Mouse (Mus musculus): ENCODE results near the gene Car11. TPM values are rescaled to one million over a fixed set of nuclear protein-coding genes. Genes with fewer than 3 reads are reported as not detected.

The Car11 gene
- polyA plus RNA-seq, 1 experiment from 2014 or later: 39.8 TPM

- Histone ChIP-seq H3K27ac (replicated peaks) (peak overlapping the region; percentile 71), H3K4me1 (peaks cover 47% of the 10 kb centered on the region), H3K27me3 (no peaks in the 10 kb centered on the region), H3K9me3 (no peaks in the 10 kb centered on the region), H3K4me3 (peak overlapping the region; percentile 81), H3K9ac (replicated peaks) (peak overlapping the region; percentile 80), H3K4me2 (replicated peaks) (peak overlapping the region; percentile 88), H3K36me3 (peaks cover 44% of the 10 kb centered on the region)
- WGBS: 11% methylated on average over 14 of the region's 14 CpGs
- peak; percentile 30 for ATAC-seq (replicated peaks)
These were observed 15.0 kb downstream of the Car11 start for GRCm38 (mm10) chr7:45714630-45715089.

GRCm38 (mm10) chr7:45715090-45715708 lies 15.6 kb downstream of the Car11 start, which contains the start of gene Rpl18:
Rpl18 (plus strand) TSS chr7:45715457.
- Histone ChIP-seq H3K4me3 (peak within 1 kb of the TSS; percentile 81), H3K27me3 (no peaks in the 10 kb centered on the region), H3K4me1 (peaks cover 49% of the 10 kb centered on the region), H3K9me3 (no peaks in the 10 kb centered on the region), H3K9ac (replicated peaks) (peak within 1 kb of the TSS; percentile 80), H3K4me2 (replicated peaks) (peak within 1 kb of the TSS; percentile 88), H3K27ac (replicated peaks) (peak within 1 kb of the TSS; percentile 71), H3K36me3 (peaks cover 44% of the 10 kb centered on the region)
- 7% methylated on average over 34 of the region's 34 CpGs for WGBS
- peak; percentile 92 for ATAC-seq (replicated peaks)

- peaks cover 53% of the 10 kb centered on the region for H3K4me1 ChIP-seq
- 89% methylated on average over 19 of the region's 19 CpGs for WGBS
- H3K27ac ChIP-seq (replicated peaks): peak overlapping the region; percentile 71
- peaks cover 44% of the 10 kb centered on the region for H3K36me3 ChIP-seq
- H3K9me3 ChIP-seq: no peaks in the 10 kb centered on the region
- H3K4me2 ChIP-seq (replicated peaks): peak overlapping the region; percentile 88
- H3K4me3 ChIP-seq: peak overlapping the region; percentile 81
- no peak for ATAC-seq (replicated peaks)
- H3K27me3 ChIP-seq: no peaks in the 10 kb centered on the region
- peak overlapping the region; percentile 39 for H3K9ac ChIP-seq (replicated peaks)
These were observed 16.3 kb downstream of the Car11 start for GRCm38 (mm10) chr7:45715741-45716459.

- Histone ChIP-seq H3K4me1 (peaks cover 53% of the 10 kb centered on the region), H3K4me2 (replicated peaks) (peak overlapping the region; percentile 88), H3K27me3 (no peaks in the 10 kb centered on the region), H3K9me3 (no peaks in the 10 kb centered on the region), H3K9ac (replicated peaks) (no peak overlapping the region), H3K36me3 (peaks cover 43% of the 10 kb centered on the region), H3K27ac (replicated peaks) (no peak overlapping the region), H3K4me3 (peak overlapping the region; percentile 71)
- WGBS: 91% methylated on average over 3 of the region's 3 CpGs
- no peak for ATAC-seq (replicated peaks)
These were observed 16.8 kb downstream of the Car11 start for GRCm38 (mm10) chr7:45716460-45716857.

GRCm38 (mm10) chr7:45716952-45717917 lies 17.6 kb downstream of the Car11 start:
- peaks cover 35% of the 10 kb centered on the region for H3K36me3 ChIP-seq
- WGBS: 11% methylated on average over 31 of the region's 31 CpGs
- H3K27me3 ChIP-seq: no peaks in the 10 kb centered on the region
- H3K4me3 ChIP-seq: peak overlapping the region; percentile 71
- ATAC-seq (replicated peaks): peak; percentile 15
- peak overlapping the region; percentile 84 for H3K27ac ChIP-seq (replicated peaks)
- peak overlapping the region; percentile 88 for H3K4me2 ChIP-seq (replicated peaks)
- peaks cover 53% of the 10 kb centered on the region for H3K4me1 ChIP-seq
- H3K9ac ChIP-seq (replicated peaks): peak overlapping the region; percentile 83
- no peaks in the 10 kb centered on the region for H3K9me3 ChIP-seq

GRCm38 (mm10) chr7:45717918-45718297 lies 18.3 kb downstream of the Car11 start, which contains the start of gene Sphk2:
Sphk2 (minus strand) TSS chr7:45718002.
- no peaks in the 10 kb centered on the region for H3K27me3 ChIP-seq
- ATAC-seq (replicated peaks): peak; percentile 76
- peaks cover 53% of the 10 kb centered on the region for H3K4me1 ChIP-seq

GRCm38 (mm10) chr7:45718331-45718730 lies 18.7 kb downstream of the Car11 start:
- H3K27ac ChIP-seq (replicated peaks): peak overlapping the region; percentile 84
- H3K4me2 ChIP-seq (replicated peaks): peak overlapping the region; percentile 88
- H3K4me1 ChIP-seq: peaks cover 53% of the 10 kb centered on the region
- H3K27me3 ChIP-seq: no peaks in the 10 kb centered on the region
- peak overlapping the region; percentile 83 for H3K9ac ChIP-seq (replicated peaks)
- no peak for ATAC-seq (replicated peaks)
- peak overlapping the region; percentile 71 for H3K4me3 ChIP-seq
- no peaks in the 10 kb centered on the region for H3K9me3 ChIP-seq
- H3K36me3 ChIP-seq: peaks cover 26% of the 10 kb centered on the region
- WGBS: under 1% methylated on average over 20 of the region's 20 CpGs

More at GRCm38 (mm10) chr7:45717918-45718297, 18.3 kb downstream of the Car11 start, which contains the start of gene Sphk2:
- WGBS: under 1% methylated on average over 41 of the region's 41 CpGs
- Histone ChIP-seq H3K9me3 (no peaks in the 10 kb centered on the region), H3K4me3 (peak within 1 kb of the TSS; percentile 71), H3K27ac (replicated peaks) (peak within 1 kb of the TSS; percentile 84), H3K4me2 (replicated peaks) (peak within 1 kb of the TSS; percentile 88), H3K9ac (replicated peaks) (peak within 1 kb of the TSS; percentile 83), H3K36me3 (peaks cover 28% of the 10 kb centered on the region)

- Histone ChIP-seq H3K4me3 (peak overlapping the region; percentile 71), H3K9ac (replicated peaks) (peak overlapping the region; percentile 83), H3K27me3 (no peaks in the 10 kb centered on the region), H3K4me1 (peaks cover 49% of the 10 kb centered on the region), H3K27ac (replicated peaks) (no peak overlapping the region), H3K36me3 (peaks cover 34% of the 10 kb centered on the region), H3K9me3 (no peaks in the 10 kb centered on the region), H3K4me2 (replicated peaks) (peak overlapping the region; percentile 88)
- WGBS: 85% methylated on average over 10 of the region's 10 CpGs
- no peak for ATAC-seq (replicated peaks)
These were observed 19.5 kb downstream of the Car11 start for GRCm38 (mm10) chr7:45719180-45719579.

GRCm38 (mm10) chr7:45719738-45720412 lies 20.2 kb downstream of the Car11 start:
- Histone ChIP-seq H3K4me2 (replicated peaks) (peak overlapping the region; percentile 88; the same call in 1 of the 2 replicates), H3K9ac (replicated peaks) (peak overlapping the region; percentile 83; the same call in 1 of the 2 replicates), H3K4me1 (peaks cover 42% of the 10 kb centered on the region), H3K9me3 (no peaks in the 10 kb centered on the region), H3K4me3 (0 out of 2 replicates have a peak overlapping the region, but pooled peaks have one; percentile 71), H3K27me3 (no peaks in the 10 kb centered on the region), H3K27ac (replicated peaks) (no peak overlapping the region), H3K36me3 (peaks cover 39% of the 10 kb centered on the region)
- WGBS: 95% methylated on average over 16 of the region's 16 CpGs
- no peak for ATAC-seq (replicated peaks)

- ATAC-seq (replicated peaks): no peak
- H3K36me3 ChIP-seq: peaks cover 44% of the 10 kb centered on the region
These were observed 21.0 kb downstream of the Car11 start, which contains the start of gene Fam83e for GRCm38 (mm10) chr7:45720413-45721233. Fam83e (plus strand) TSS chr7:45721212.

More at GRCm38 (mm10) chr7:45720413-45721233, 21.0 kb downstream of the Car11 start, which contains the start of gene Fam83e:
- H3K4me3 ChIP-seq: no peak within 1 kb of the TSS
- WGBS: 81% methylated on average over 14 of the region's 14 CpGs
- H3K4me1 ChIP-seq: peaks cover 38% of the 10 kb centered on the region
- H3K9me3 ChIP-seq: no peaks in the 10 kb centered on the region
- H3K9ac ChIP-seq (replicated peaks): no peak within 1 kb of the TSS
- H3K4me2 ChIP-seq (replicated peaks): no peak within 1 kb of the TSS
- no peaks in the 10 kb centered on the region for H3K27me3 ChIP-seq
- no peak within 1 kb of the TSS for H3K27ac ChIP-seq (replicated peaks)
